Mouse (Mus musculus) intestine, embryonic 15.5 days (tissue): ENCODE data around the gene Kcnj11. TPM values are rescaled to one million over a fixed set of nuclear protein-coding genes. Genes with fewer than 3 reads are reported as not detected.

Experiments
- polyA plus RNA-seq: library from polyadenylated mRNA; unstranded; fragments of >200 nt; fragmentation: Nextera tagmentation; extraction: Ambion mirVana; gene quantifications from 2 replicates; pipeline ENCODE4 v1.2.1, GENCODE M21; 2015

Kcnj11 gene
- polyA plus RNA-seq, 1 experiment from 2014 or later, result 0.77 TPM

Other genes starting within 250 kb of the Kcnj11 start
- 70.8 and 74.5 TPM in 2 replicates for gene Kdelr1, start 228.0 kb downstream of the Kcnj11 start, polyA plus RNA-seq
- gene Grin2d, start 222.4 kb downstream of the Kcnj11 start, polyA plus RNA-seq, result 0.49 and 0.51 TPM in 2 replicates
- gene Syngr4, start 204.1 kb downstream of the Kcnj11 start, polyA plus RNA-seq, result 0.85 and 1.00 TPM in 2 replicates
- gene Tmem143, start 203.8 kb downstream of the Kcnj11 start, polyA plus RNA-seq, result 5.8 and 7.0 TPM in 2 replicates
- gene Emp3, start 179.4 kb downstream of the Kcnj11 start, polyA plus RNA-seq, result 141 and 168 TPM in 2 replicates
- 4.3 and 4.5 TPM in 2 replicates for gene Ccdc114, start 176.7 kb downstream of the Kcnj11 start, polyA plus RNA-seq
- gene Abcc6, start 70.5 kb downstream of the Kcnj11 start, polyA plus RNA-seq, result 3.2 and 3.3 TPM in 2 replicates
- 80.4 and 84.7 TPM in 2 replicates for gene Nomo1, start 67.1 kb downstream of the Kcnj11 start, polyA plus RNA-seq
- gene Abcc8, start 79.3 kb upstream of the Kcnj11 start, polyA plus RNA-seq, result 7.6 and 8.1 TPM in 2 replicates
- gene Ush1c, start 137.7 kb upstream of the Kcnj11 start, polyA plus RNA-seq, result 64.2 and 66.5 TPM in 2 replicates
- gene Otog, start 140.2 kb upstream of the Kcnj11 start, polyA plus RNA-seq, result 0.08 TPM in 2 replicates